ENCODE assay signal across 14 mouse cellular contexts in the genomic region with DNA sequence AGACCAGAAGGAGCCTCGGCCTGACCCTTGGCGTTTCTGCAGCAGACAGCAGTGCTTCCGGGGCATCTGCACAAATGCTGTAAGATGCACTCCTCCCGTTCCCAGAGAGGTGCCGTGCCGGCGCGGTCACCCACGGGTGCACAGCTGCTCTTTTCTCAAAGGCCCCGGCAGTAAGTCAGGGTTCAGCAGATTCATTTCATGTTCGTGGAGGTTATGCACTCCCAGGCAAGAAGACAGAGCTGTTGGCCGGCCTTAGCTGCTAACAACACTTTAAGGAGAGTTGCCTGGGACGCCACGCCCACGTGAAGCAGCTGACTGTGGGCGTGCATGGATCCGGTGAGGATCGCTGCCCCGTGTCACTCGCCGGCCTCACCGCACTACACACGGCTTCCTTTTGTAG.
DNase-seq lines count a peak whose midpoint lies in the region; ATAC-seq lines count a peak whose summit lies in the region.
"Had no signal": no experiment of that assay in that cellular context is flagged by ENCODE, and none has a peak within 500 bp of the region (broad histone marks: within the 10 kb centered on the region; RNA-seq: fewer than 3 reads in every experiment).

No protein-coding gene starts in this region.

- H3K4me2 ChIP-seq in heart, embryonic 11.5 days, result no peak overlapping the region
- H3K4me2 ChIP-seq in hindbrain, embryonic 12.5 days (replicated peaks), result 0 out of 2 replicates have a peak overlapping the region, but pooled peaks have one; percentile 1
- no peak overlapping the region for H3K4me2 ChIP-seq in neural tube, embryonic 12.5 days (replicated peaks)
- H3K4me2 ChIP-seq: lung, embryonic 15.5 days had no signal

- H3K9me3 ChIP-seq in heart, embryonic 11.5 days (replicated peaks; ENCODE audit: control insufficient read depth, low read length), result no peaks in the 10 kb centered on the region
- H3K9me3 ChIP-seq in hindbrain, embryonic 12.5 days (replicated peaks), result no peaks in the 10 kb centered on the region
- no peaks in the 10 kb centered on the region for H3K9me3 ChIP-seq in neural tube, embryonic 12.5 days
- H3K9me3 ChIP-seq: lung, embryonic 15.5 days had no signal

- no peak overlapping the region for H3K27ac ChIP-seq in heart, embryonic 11.5 days (ENCODE audit: low read depth, low read length)
- peak overlapping the region; percentile 24; the same call in 1 of the 2 replicates for H3K27ac ChIP-seq in hindbrain, embryonic 12.5 days
- peak overlapping the region; percentile 7; the same call in 1 of the 2 replicates for H3K27ac ChIP-seq in neural tube, embryonic 12.5 days
- H3K27ac ChIP-seq: lung, embryonic 15.5 days had no signal

- WGBS in heart, embryonic 11.5 days (ENCODE audit: insufficient replicate concordance), result 89% methylated on average over 23 of the region's 23 CpGs
- WGBS in hindbrain, embryonic 12.5 days, result 67% methylated on average over 23 of the region's 23 CpGs
- WGBS in neural tube, embryonic 12.5 days, result 73% methylated on average over 23 of the region's 23 CpGs

- H3K9ac ChIP-seq in heart, embryonic 11.5 days (ENCODE audit: low read depth, low read length), result no peak overlapping the region
- H3K9ac ChIP-seq in hindbrain, embryonic 12.5 days, result peak overlapping the region; percentile 35
- H3K9ac ChIP-seq in neural tube, embryonic 12.5 days, result no peak overlapping the region
- H3K9ac ChIP-seq: lung, embryonic 15.5 days had no signal

- peaks cover 24% of the 10 kb centered on the region for H3K4me1 ChIP-seq in heart, embryonic 11.5 days (ENCODE audit: control insufficient read depth, insufficient read depth, low read length)
- peaks cover 21% of the 10 kb centered on the region for H3K4me1 ChIP-seq in hindbrain, embryonic 12.5 days
- peaks cover 29% of the 10 kb centered on the region for H3K4me1 ChIP-seq in neural tube, embryonic 12.5 days

- H3K4me3 ChIP-seq in heart, embryonic 11.5 days (ENCODE audit: low read depth, low read length), result no peak overlapping the region
- no peak overlapping the region for H3K4me3 ChIP-seq in hindbrain, embryonic 12.5 days
- H3K4me3 ChIP-seq in neural tube, embryonic 12.5 days, result no peak overlapping the region
- H3K4me3 ChIP-seq: erythroblast, embryonic 14.5 days; lung, embryonic 15.5 days had no signal

- H3K27me3 ChIP-seq in heart, embryonic 11.5 days (ENCODE audit: control insufficient read depth, insufficient read depth, low read length), result no peaks in the 10 kb centered on the region
- H3K27me3 ChIP-seq in hindbrain, embryonic 12.5 days, result no peaks in the 10 kb centered on the region
- H3K27me3 ChIP-seq in neural tube, embryonic 12.5 days (replicated peaks), result no peaks in the 10 kb centered on the region
- H3K27me3 ChIP-seq: lung, embryonic 15.5 days had no signal

- H3K36me3 ChIP-seq in heart, embryonic 11.5 days (ENCODE audit: control insufficient read depth, insufficient read depth, low read length), result peaks cover 4% of the 10 kb centered on the region; the same call in 1 of the 2 replicates
- peaks cover 34% of the 10 kb centered on the region for H3K36me3 ChIP-seq in hindbrain, embryonic 12.5 days
- peaks cover 42% of the 10 kb centered on the region for H3K36me3 ChIP-seq in neural tube, embryonic 12.5 days

- peak; percentile 81 for DNase-seq in heart, adult 11 months
- peak; percentile 56 for DNase-seq in kidney, adult 9 months
- no peak for DNase-seq in left cerebral cortex, adult 11 months (ENCODE audit: low spot score)
- no peak for DNase-seq in testis, postnatal 14 days (ENCODE audit: low spot score)
- DNase-seq: cerebellum, adult 2 months; embryo, embryonic 11 days; right cerebral cortex, postnatal 25 days; thymus, adult 2 months had no signal

- no peak for ATAC-seq in heart, embryonic 11.5 days (replicated peaks; ENCODE audit: insufficient number of reproducible peaks, low FRiP score, low TSS enrichment)
- no peak; the same call in 1 of the 2 replicates for ATAC-seq in hindbrain, embryonic 12.5 days (ENCODE audit: low FRiP score)
- peak; percentile 33; the same call in 1 of the 2 replicates for ATAC-seq in neural tube, embryonic 12.5 days (ENCODE audit: low FRiP score, low read depth)
- no peak for ATAC-seq in inflammation-experienced regulatory T-cells, adult 6 months

Comparison
In these comparisons a context has a peak if more than half of its experiments do, and no peak if none do; other contexts are left out.
1. DNase-seq: peak in heart, adult 11 months (single experiment) and kidney, adult 9 months (single experiment); none in left cerebral cortex, adult 11 months (single experiment) and testis, postnatal 14 days (single experiment).